Mouse (Mus musculus) thymus, postnatal 14 days (tissue): ENCODE results near the gene Nxn.

Experiments used
- DNase-seq: peaks from one replicate; pipeline ENCODE4 v3.0.0; 2021

The Nxn gene

DNA sequence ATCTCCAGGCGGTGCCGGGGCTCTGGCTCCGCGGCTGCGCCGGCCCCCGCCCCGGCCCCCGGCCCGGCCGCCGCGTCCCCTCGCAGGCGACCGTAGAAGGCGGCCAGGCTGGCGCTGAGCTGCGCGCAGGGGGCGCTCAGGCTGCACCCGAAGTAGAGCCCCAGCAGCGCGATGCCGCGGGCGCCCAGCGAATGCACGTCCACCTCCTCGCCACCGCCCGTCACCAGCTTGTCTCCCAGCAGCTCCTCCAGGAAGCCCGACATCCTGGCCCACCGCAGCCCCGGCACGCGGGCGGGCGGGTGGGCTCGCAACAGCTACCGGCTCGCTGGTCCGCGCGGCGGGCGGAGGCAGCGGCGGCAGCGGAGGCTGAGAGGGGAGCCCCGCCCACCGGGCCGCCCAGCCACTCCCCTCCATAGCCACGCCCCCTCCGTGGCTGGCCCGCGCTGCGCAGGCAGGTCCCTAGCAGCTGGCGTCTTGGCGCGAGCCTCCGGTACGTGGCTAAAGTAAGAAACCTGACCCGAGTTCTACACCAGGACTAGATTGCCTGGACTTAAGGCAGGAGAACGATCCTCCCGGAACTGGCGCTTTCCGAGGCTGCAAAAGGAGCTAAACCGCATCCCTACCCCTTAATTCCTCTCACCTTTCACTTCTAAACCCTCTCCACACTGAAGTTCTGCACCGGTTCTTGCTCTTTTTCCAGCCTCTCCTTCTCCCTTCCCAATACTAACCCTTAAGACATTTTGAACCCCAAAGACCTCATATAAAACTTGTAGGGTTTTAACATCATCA, at the start of gene Nxn:
Gene Nxn (minus strand): TSS at position 343 of the 789 bp plus-strand sequence.
- peak; percentile 95 for DNase-seq

DNA sequence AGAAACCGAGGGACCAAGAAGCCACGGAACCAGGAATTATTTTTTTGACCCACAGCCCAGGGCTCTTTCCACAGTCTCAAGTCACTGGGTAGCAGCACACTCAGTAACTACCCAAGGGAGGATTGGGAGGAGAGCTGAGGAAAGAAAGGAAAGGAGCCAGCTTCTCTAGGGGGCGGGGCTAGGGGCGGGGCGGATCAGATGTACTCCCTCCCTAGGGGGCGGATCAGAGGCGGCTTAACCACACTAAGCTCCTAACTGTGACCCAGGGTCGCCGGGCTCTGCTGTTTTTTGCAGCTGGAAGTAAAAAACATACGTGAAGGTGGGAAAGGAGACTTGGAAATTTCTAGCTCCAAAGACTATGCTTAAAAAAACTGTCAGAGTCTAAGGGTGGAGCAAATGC, 47.3 kb upstream of the Nxn start:
- DNase-seq = no peak

DNA sequence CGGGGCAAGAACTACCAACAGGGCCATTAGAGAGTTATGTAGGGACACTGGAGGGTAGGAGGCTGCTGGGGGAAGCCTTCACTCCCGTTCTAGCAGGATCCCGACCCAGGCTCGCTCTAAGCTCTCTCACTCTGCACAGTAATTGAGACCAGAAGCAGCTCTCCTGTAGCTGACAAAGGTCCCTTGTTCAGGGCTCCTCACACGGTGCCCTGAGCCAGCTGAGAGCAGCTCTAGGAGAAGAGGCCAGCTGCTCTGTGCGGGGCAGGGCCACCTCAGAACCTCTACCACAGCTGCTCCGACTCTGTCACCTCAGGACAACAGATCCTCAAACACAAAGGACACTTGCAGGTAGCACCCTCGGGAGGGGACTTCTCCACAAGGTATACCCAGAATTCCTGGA, 46.5 kb upstream of the Nxn start:
- no peak for DNase-seq

DNA sequence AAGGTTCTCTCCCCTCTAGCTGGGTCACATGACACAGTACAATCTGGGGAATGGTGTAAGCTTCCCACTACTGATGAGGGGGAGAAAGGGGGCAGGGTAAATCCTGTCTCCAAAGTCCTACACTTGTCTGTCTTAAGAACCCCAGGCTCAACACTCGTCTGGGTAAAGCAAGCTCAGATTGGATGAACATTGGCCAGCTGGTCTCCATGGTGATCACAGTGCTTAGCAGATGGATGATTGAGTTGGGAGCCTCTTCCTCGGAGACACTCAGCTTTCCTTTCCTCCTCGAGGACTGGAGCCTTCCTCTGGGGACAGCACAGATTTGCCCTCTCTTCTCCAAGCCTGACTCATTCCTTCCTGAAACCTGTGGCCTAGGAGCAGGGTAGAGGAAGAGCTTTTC, 40.7 kb upstream of the Nxn start:
- DNase-seq = no peak

DNA sequence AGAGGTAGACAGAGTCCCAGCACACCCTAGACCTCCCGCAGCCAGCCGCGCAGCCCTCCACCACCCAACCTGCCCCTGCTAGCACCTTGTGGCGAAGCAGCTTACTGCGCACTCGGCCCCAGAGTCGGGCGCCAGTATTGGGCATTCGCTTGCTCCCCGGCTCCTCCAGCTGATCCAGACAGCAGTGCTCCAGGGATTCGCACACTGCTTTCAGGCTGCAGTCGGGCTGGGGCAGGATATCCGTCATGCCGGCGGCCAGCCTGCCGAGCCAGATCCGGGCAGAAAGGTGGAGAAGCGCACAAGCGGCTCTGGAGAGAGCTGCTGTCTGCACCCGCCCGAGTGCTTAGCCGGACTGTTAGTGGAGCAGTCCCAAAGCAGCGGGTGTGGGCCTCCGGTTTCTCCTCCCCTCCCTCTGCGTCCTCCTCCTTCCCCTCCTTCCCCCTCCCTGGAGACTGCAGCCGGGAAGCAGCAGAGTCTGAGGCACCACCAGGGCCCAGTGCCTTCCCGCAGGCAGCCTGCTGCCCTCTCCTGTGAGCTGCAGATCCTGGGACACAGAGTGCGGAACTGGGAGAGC, 38.0 kb upstream of the Nxn start:
- no peak for DNase-seq

DNA sequence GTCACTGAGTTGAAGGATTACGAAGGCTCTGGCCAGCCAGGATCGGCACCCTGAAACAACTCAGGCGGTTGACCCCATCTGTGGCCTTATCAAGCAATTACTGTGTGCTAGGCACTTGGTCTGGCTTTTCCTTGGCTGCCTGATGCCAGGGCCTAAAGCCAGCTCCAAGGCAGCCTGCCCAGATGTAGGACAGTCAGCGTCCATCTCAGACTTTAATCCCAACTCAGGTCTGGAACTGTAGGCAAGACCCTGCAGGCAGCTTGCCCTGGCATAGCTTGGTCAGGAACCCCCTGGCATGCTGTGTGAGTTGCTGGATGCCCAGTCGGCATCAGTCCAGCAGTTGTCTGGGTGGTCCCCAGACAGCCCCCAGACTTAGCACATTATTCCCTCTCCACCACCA, 37.1 kb upstream of the Nxn start:
- DNase-seq = no peak

DNA sequence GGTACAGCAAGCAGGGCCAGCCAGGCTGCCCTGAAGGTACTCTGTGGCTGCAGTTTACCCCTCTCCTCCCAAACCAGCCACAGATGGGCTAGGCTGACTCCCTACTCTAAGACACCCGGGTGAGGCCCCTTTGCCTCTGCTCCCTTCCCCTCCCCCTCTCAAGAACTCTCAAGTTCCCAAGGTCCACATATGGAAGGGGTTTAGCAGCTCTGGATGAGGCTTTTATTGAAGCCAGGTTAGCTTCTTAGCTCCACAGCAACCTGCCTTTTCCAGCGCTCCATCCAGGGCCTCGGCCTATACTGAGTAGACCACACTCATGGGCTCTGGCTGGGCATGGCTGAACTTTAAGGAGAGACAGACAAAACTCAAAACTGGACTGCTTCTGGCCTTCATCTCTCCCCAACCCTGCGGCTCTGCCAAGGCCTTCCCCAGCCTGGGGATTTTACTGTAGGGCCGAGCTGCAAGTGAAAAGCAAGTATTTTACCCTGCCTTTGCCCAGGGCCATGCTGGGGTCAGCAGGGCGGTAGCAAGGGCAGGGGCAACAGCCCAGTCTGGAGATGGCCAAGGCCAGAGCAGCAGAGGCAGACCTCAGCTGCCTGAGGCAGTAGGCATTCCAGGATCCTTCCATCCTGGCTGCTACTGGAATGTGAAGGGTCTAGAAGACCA, 31.2 kb upstream of the Nxn start:
- DNase-seq = no peak

DNA sequence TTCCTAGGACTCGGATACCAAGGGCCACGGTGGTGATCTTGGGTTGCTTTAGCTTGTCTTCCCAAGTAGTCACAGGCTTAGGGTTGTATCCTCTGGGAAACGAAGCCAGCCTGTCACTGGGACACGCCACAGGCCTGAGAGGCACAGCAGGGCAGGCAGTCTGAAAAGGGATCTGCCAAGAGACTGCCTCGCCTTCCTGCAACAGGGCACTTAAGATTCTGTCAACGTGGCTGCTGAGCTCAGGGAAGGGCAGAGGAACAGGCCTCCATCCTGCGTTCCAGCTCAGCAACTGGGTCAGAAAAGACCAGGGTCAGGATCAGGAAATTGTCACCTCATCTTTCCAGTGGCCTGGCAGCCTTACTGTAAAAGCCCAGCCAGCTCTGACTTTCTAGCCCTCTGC, 30.6 kb upstream of the Nxn start:
- no peak for DNase-seq

DNA sequence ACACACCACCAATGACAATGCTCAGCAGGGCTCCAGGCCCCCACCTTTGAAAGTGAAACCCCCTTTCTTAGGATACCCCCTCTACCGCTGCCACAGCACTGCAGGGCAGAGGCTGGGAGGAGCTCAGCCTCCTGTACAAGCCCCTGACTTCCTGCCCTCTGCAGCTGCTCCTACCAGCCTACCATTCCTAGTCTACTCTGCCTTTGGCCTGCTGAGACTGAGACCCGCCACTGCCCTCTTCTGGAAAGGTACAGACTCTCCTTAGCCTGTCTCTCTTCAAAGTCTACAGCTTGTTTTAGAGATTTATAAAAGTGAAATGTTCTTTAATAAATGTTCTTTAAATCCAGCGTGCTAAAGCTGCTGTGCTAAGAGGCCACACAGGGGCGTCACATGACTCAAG, 30.1 kb upstream of the Nxn start:
- DNase-seq = peak; percentile 86

DNA sequence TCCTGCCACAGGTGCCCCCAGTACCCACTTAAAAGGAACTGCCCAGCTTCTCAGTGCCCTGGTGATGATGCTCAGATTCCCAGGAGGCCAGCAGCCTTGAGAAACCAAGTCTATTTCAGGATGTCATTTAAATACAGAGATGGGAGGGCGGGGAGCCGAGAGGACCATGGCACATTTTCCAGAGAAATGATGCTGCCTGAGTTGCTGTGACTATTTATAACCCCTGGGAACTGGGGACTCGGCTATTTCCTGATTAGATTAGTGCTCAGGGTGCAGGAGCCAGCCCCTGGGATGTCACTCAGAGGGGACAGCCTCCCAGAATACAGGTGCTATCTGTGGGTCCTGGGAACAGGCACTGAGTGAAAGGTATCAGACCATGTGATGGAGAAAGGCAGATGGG, 28.8 kb upstream of the Nxn start:
- no peak for DNase-seq

DNA sequence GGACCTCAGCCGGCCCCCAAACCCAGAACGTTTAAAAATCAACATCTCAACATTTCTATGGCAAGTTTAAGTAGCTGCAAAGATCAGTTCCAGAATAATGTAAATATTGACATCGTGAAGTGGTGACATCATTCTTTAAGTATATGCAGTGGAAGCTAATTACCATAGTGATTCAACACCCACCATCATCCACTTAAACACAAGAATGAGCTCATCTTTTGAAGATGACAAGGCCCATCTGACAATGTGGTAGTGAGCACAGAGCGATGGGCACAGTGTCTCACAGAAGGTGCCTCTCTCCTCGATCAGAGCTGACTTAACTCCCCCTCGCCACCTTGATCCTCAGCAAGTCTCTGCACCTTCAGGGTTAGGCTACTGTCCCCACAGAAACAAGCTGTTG, 26.8 kb upstream of the Nxn start:
- DNase-seq = no peak

DNA sequence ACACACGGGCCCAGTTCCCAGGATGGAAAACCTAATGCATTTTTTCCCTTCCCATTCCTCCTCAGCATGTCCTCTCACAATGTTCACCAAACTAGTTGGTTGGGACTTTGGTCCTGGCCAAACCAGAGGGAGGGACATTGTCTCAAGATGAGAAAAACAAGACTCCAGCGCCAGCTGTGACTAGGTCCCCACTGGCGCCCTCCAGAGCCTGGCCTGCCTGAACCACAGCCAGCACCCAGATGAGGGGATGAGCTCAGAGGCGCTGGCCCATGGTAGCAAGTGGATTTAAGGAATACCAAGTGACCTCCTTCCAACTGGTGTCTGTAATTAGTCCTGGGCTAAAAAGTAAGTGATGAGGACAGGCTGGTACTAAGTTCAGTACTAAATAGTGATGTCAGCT, 22.0 kb upstream of the Nxn start:
- no peak for DNase-seq

DNA sequence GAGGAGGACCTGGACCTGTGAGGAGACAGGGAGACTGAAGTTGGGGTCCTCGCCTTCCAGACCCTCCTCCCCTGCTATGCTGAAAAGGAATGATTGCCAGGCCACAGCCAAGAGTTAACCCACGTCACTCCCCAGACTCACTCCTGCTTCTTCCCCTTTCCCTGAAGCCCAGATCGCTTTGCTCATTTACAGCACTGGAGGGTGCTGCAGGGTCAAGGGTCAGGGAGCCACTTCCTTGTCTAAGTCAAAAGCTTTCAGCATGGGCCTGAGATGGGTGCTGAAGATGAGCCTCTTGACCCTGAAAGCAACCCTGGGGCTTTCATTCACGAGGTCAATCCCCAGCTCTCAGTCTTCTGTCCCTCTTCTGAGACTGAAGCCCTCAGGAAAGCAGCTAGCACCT, 20.2 kb upstream of the Nxn start:
- peak; percentile 53 for DNase-seq

DNA sequence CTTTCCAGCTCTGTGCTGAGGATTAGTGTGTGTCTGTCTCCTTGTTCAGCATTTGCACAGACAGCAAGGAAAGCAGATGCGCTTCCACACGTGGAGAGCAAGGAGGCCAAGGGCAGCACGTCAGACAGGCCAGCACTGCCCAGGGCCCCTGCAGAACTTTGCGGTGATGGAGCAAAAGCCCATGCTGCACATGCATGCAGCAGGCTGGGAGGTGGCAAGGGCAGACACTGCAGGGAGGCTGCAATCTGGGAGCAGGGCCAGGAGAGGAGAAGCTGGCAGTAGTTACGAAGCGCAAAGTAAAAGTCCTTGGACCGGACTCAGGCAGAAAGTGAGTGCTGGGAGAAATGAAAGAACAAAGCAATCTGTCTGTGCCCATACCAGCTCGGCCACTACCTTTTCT, 19.5 kb upstream of the Nxn start:
- no peak for DNase-seq

DNA sequence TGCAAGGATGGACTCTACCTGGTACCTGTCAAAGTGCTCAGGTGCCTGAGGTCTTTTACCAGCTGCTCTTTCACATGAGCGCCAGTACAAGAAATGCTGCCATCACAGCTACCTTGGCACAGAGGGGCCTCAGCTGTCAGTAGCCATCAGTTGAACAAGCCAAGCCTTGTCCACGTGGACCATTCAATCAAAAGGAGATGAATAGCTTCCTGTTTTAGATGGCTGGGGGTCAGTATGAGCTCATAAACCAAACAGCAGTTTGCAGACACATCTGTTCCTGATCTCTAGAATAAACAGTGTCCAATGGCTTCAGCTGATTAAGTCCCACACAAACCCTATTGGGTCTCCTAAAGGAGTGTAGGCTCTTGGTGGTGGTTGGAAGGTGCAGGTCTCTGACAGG, 17.0 kb upstream of the Nxn start:
- DNase-seq = no peak

DNA sequence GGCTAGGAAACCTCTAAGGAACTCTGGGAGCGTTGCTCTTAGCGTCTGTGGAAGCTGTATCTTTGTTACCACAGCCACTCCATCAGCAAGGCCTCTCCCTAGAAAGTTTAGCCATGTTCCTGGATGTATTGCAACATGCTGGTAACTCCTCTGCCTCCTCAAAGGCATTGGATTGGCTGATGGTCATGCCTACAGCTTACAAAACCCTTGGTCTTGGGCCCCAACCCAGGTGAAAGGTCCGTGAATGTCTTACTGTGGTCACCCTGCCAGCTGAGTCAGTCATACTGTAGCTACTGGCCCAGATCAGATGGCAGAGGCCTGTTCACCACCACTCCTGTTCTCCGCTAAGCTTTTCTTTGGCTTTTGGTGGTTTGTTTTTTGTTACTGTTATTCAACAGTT, 16.1 kb upstream of the Nxn start:
- DNase-seq = no peak

DNA sequence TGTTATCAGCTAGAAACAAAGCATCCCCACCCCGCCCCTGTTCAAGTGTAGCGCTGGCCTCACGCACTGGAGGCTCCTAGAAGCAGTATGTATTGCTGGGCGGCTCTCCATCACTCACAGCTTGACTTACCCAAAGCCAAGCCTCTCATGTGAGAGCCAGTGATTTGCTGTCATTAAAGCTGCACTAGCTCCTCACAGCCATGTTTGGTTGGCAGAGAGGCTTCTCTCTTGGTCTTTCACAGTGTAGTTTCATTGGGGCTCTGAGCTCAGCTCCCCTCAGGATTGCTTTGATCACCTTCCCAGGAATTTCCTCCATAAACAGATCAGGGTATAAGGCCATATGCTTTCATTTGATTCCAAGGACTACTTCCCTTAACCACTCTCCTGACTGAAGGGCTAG, 14.3 kb upstream of the Nxn start:
- DNase-seq = no peak

DNA sequence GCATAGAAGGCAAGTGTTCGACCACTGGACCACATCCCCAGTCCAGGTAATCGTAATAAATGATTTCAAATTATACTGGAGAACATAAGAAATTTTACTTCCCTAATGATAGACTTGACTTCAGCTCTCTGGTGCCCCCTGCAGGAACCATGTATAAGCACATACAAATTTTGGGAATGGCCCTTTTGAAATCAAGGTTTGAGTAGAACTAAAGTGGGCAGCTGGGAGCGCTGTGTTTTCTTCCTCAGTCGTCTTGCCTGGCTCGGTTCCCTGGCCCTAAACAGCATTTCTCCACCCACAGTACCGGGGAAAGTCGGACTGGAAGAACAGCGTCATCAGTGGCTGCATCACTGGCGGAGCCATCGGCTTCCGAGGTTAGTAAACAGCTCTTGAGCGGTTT, 11.9 kb upstream of the Nxn start:
- DNase-seq = peak; percentile 62

DNA sequence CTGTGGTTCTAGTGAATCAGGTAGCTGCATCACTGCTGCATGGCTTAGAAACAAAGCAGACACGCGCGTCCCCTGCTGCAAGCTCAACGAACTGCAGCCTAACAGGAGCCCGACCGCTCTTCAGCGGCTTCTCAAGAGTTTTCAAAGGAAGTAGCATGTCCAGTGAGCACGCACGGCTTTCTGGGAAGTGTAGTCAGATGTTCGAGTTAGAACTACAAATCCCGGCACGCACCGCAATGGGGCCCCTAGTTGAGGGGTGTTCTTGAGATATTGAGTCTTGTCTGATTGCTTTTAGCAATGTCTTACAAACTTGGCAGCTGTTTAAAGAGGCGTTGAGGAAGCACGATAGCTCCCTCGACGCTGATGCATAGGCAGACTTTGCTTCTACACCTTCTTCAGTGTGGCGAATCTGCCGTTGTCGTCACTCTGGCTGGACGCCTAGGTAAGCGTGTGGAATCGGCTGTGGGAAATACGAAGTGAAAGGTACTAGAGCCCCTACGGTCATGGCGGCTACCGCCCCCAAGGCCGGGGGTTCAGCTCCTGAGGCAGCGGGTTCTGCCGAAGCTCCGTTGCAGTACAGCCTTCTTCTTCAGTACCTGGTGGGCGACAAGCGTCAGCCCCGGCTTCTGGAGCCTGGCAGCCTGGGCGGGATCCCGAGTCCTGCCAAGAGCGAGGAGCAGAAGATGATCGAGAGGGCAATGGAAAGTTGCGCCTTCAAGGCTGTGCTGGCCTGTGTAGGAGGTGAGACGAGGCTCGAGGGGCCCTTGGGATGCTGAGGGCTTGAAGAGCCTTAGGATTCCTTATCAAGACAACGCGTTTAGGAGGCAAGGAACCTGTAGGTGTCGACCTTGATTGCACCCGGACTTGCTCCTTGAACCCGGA, 8.0 kb upstream of the Nxn start, which contains the start of gene Timm22:
Gene Timm22 (plus strand): TSS at position 251 of the 882 bp plus-strand sequence.
- DNase-seq = peak; percentile 98

DNA sequence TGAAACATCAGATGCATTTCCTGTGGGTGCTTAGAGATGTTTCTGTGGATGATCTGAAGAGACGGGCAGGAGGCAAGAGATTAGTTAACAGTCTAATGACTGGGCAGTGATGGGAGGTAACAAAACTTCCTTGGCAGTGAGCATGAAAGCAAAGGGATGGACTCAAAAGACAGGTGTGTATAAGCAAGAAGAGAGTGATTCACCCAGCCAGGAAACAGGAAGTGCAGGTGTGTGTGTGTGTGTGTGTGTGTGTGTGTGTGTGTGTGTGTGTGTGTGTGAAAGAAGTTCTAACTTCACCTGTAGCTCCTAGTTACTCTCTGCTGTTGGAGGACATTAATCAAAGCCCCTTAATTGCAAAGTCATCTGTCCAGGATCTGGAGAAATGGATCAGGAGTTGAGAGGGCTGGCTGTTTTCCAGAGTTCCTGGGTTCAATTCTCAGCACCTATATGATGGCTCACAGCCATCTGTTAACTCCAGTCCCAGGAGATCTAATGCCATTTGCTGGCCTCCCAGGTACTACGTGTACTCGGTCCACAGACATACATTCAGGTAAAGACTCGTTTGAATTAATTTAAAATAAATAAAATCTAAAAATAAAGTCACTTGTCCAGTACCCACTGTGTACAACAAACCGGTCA, 6.8 kb upstream of the Nxn start:
- DNase-seq = peak; percentile 40

DNA sequence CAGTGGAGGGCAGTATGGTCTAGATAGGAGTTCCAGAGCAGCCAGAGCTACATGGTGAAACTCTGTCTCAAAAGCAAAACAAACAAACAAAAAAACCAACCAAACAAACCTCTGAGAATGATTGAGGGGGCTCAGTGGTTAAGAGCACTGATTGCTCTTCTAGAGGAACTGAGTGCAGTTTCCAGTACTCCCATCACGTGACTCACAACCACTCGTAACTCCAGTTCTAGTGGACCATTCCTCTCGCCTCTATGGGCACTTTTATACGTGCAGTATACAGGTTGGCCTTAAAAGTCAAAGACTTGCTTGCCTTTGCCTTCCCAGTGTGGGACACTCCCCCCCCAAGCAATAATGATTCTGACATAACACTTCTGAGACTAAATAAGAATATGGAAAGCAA, 6.2 kb upstream of the Nxn start:
- DNase-seq = no peak

DNA sequence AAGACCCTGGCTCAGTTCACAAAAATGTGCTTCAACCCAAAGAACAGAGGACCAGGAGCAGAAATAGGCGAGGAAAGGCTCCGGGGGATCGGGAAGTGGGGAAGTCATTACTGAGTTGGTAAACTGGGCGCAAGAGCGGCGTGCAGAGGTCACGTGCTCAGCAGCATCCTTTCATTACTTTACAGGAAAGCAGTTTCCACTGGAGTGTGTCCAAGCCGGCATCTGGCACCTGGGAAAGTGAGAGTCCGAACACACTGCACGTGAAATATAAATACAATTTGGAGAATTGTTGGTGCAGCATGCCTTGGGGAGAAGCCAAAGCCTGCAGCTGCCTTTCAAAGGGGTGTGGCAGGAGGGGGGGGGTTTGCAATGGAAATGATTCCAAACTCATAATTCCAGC, 2.5 kb upstream of the Nxn start:
- DNase-seq = no peak
